Mouse (Mus musculus): ENCODE data around the gene Serpinb9f. TPM values are rescaled to one million over a fixed set of nuclear protein-coding genes. Genes with fewer than 3 reads are reported as not detected.
"Not testable (repeated sequence)": the region's sequence is repeated elsewhere in the genome, so short reads cannot be mapped to it uniquely, and the experiment has no call there.

The Serpinb9f gene
- polyA plus RNA-seq (2012; rRNA removed), result 0.11 and 0.14 TPM in 2 replicates
- polyA plus RNA-seq (2014; fragmentation: Nextera tagmentation; extraction: Ambion mirVana), result not detected in 2 replicates

GRCm38 (mm10) chr13:33323777-33324176 lies at the start of gene Serpinb9f:
Serpinb9f (plus strand) TSS chr13:33324077.
- not testable (repeated sequence) for H3K27me3 ChIP-seq (ENCODE audit: control insufficient read depth, insufficient read depth, low read length); ATAC-seq (ENCODE audit: low FRiP score, low read depth); H3K4me2 ChIP-seq (replicated peaks; ENCODE audit: low read depth, low read length, severe bottlenecking); H3K36me3 ChIP-seq (ENCODE audit: control insufficient read depth, insufficient read depth, low read length); H3K9ac ChIP-seq (ENCODE audit: low read depth, low read length, severe bottlenecking); DNase-seq (ENCODE audit: low spot score); H3K4me1 ChIP-seq (ENCODE audit: control insufficient read depth, insufficient read depth, low read length); H3K27ac ChIP-seq (replicated peaks; ENCODE audit: low read depth, low read length); H3K4me3 ChIP-seq (replicated peaks; ENCODE audit: low read length); H3K9me3 ChIP-seq (ENCODE audit: control insufficient read depth, low read length)
- WGBS, result 81% methylated on average over 3 of the region's 3 CpGs

- not testable (repeated sequence) for H3K36me3 ChIP-seq (ENCODE audit: control insufficient read depth, insufficient read depth, low read length); ATAC-seq (ENCODE audit: low FRiP score, low read depth); H3K27ac ChIP-seq (replicated peaks; ENCODE audit: low read depth, low read length); DNase-seq (ENCODE audit: low spot score); H3K4me3 ChIP-seq (replicated peaks; ENCODE audit: low read length); H3K4me2 ChIP-seq (replicated peaks; ENCODE audit: low read depth, low read length, severe bottlenecking); H3K9ac ChIP-seq (ENCODE audit: low read depth, low read length, severe bottlenecking); H3K9me3 ChIP-seq (ENCODE audit: control insufficient read depth, low read length); H3K27me3 ChIP-seq (ENCODE audit: control insufficient read depth, insufficient read depth, low read length); H3K4me1 ChIP-seq (ENCODE audit: control insufficient read depth, insufficient read depth, low read length)
- 89% methylated on average over 4 of the region's 4 CpGs for WGBS
These were observed 15.2 kb upstream of the Serpinb9f start for GRCm38 (mm10) chr13:33308631-33309030.

GRCm38 (mm10) chr13:33356666-33357065 lies 32.8 kb downstream of the Serpinb9f start:
- not testable (repeated sequence) for ATAC-seq (ENCODE audit: low FRiP score, low read depth); H3K4me3 ChIP-seq (replicated peaks; ENCODE audit: low read length); H3K4me1 ChIP-seq (ENCODE audit: control insufficient read depth, insufficient read depth, low read length); DNase-seq (ENCODE audit: low spot score); H3K27ac ChIP-seq (replicated peaks; ENCODE audit: low read depth, low read length); H3K4me2 ChIP-seq (replicated peaks; ENCODE audit: low read depth, low read length, severe bottlenecking); H3K27me3 ChIP-seq (ENCODE audit: control insufficient read depth, insufficient read depth, low read length); H3K9me3 ChIP-seq (ENCODE audit: control insufficient read depth, low read length); H3K9ac ChIP-seq (ENCODE audit: low read depth, low read length, severe bottlenecking); H3K36me3 ChIP-seq (ENCODE audit: control insufficient read depth, insufficient read depth, low read length)
- WGBS, result no CpG with 5 or more reads among the region's 1 CpGs

Other genes starting within 250 kb of the Serpinb9f start
- gene Serpinb1b, start 245.5 kb upstream of the Serpinb9f start, polyA plus RNA-seq (2012; rRNA removed), result 0.14 and 0.26 TPM in 2 replicates
- gene Serpinb1b, start 245.5 kb upstream of the Serpinb9f start, polyA plus RNA-seq (2014; fragmentation: Nextera tagmentation; extraction: Ambion mirVana), result 1.1 and 1.6 TPM in 2 replicates
- 0.05 and 0.14 TPM in 2 replicates for gene Serpinb9c, start 164.3 kb upstream of the Serpinb9f start, polyA plus RNA-seq (2012; rRNA removed)
- not detected in 2 replicates for gene Serpinb9c, start 164.3 kb upstream of the Serpinb9f start, polyA plus RNA-seq (2014; fragmentation: Nextera tagmentation; extraction: Ambion mirVana)
- gene Serpinb9d, start 131.1 kb upstream of the Serpinb9f start, polyA plus RNA-seq (2012; rRNA removed), result not detected in 2 replicates
- gene Serpinb9d, start 131.1 kb upstream of the Serpinb9f start, polyA plus RNA-seq (2014; fragmentation: Nextera tagmentation; extraction: Ambion mirVana), result not detected in 2 replicates
- gene Serpinb9e, start 74.5 kb upstream of the Serpinb9f start, polyA plus RNA-seq (2012; rRNA removed), result 0.17 and 0.24 TPM in 2 replicates
- gene Serpinb9e, start 74.5 kb upstream of the Serpinb9f start, polyA plus RNA-seq (2014; fragmentation: Nextera tagmentation; extraction: Ambion mirVana), result not detected in 2 replicates
- not detected in 2 replicates for gene Gm11397, start 71.7 kb downstream of the Serpinb9f start, polyA plus RNA-seq (2012; rRNA removed)
- not detected in 2 replicates for gene Gm11397, start 71.7 kb downstream of the Serpinb9f start, polyA plus RNA-seq (2014; fragmentation: Nextera tagmentation; extraction: Ambion mirVana)
- gene Serpinb9g, start 160.7 kb downstream of the Serpinb9f start, polyA plus RNA-seq (2012; rRNA removed), result 0.09 TPM in 1 of 2 replicates, not detected in the other
- not detected in 2 replicates for gene Serpinb9g, start 160.7 kb downstream of the Serpinb9f start, polyA plus RNA-seq (2014; fragmentation: Nextera tagmentation; extraction: Ambion mirVana)